Mouse (Mus musculus) CD4-positive, CD25-positive, alpha-beta regulatory T cell, adult 4 months (primary cell): ENCODE results near the gene Gemin4. TPM values are rescaled to one million over a fixed set of nuclear protein-coding genes. Genes with fewer than 3 reads are reported as not detected.
"Not testable (repeated sequence)": the region's sequence is repeated elsewhere in the genome, so short reads cannot be mapped to it uniquely, and the experiment has no call there.

Source experiments
- ATAC-seq: one replicate; pipeline ENCODE4 v1.8.0; 2017
- polyA plus RNA-seq, 2 experiments: library from polyadenylated mRNA; unstranded; fragments of 100-300 nt; shearing (Covaris generic); gene quantifications; one replicate each; pipeline ENCODE4 v1.2.1; 2017

Gemin4 gene
- polyA plus RNA-seq, 2 experiments from 2014 or later: 10.2 to 19.1 TPM

GRCm38 (mm10) chr11:76216049-76216540 is 1.4 kb downstream of the Gemin4 start:
- no peak for ATAC-seq

- no peak for ATAC-seq
Measured at GRCm38 (mm10) chr11:76215011-76215410, 2.5 kb downstream of the Gemin4 start.

GRCm38 (mm10) chr11:76213841-76214240 is 3.6 kb downstream of the Gemin4 start:
- ATAC-seq: no peak

- ATAC-seq: not testable (repeated sequence)
Measured at GRCm38 (mm10) chr11:76211595-76211994, 5.9 kb downstream of the Gemin4 start.

- no peak for ATAC-seq
Measured at GRCm38 (mm10) chr11:76210228-76210985, 7.1 kb downstream of the Gemin4 start.

GRCm38 (mm10) chr11:76206793-76207192 is 10.7 kb downstream of the Gemin4 start:
- no peak for ATAC-seq

- peak; percentile 79 for ATAC-seq
Measured at GRCm38 (mm10) chr11:76201761-76202674, 15.4 kb downstream of the Gemin4 start.

- ATAC-seq: no peak
Measured at GRCm38 (mm10) chr11:76196977-76197469, 20.4 kb downstream of the Gemin4 start.

- no peak for ATAC-seq
Measured at GRCm38 (mm10) chr11:76196275-76196976, 21.0 kb downstream of the Gemin4 start.

GRCm38 (mm10) chr11:76186908-76187307 is 30.6 kb downstream of the Gemin4 start:
- no peak for ATAC-seq

- no peak for ATAC-seq
Measured at GRCm38 (mm10) chr11:76183745-76184144, 33.7 kb downstream of the Gemin4 start.

GRCm38 (mm10) chr11:76180146-76180540 is 37.3 kb downstream of the Gemin4 start:
- ATAC-seq: no peak

GRCm38 (mm10) chr11:76179495-76180145 is 37.8 kb downstream of the Gemin4 start, which contains the start of the genes Vps53 and Fam57a:
TSS of gene Vps53 (minus strand) at chr11:76179647.
TSS of gene Fam57a (plus strand) at chr11:76179671.
- ATAC-seq: peak; percentile 92

GRCm38 (mm10) chr11:76178726-76179494 is 38.6 kb downstream of the Gemin4 start:
- peak; percentile 64 for ATAC-seq

GRCm38 (mm10) chr11:76170207-76170606 is 47.3 kb downstream of the Gemin4 start:
- ATAC-seq: no peak

- no peak for ATAC-seq
Measured at GRCm38 (mm10) chr11:76168976-76169375, 48.5 kb downstream of the Gemin4 start.

- no peak for ATAC-seq
Measured at GRCm38 (mm10) chr11:76167079-76167765, 50.2 kb downstream of the Gemin4 start.

GRCm38 (mm10) chr11:76166657-76167056 is 50.8 kb downstream of the Gemin4 start:
- ATAC-seq: no peak
